Mouse (Mus musculus) right cerebral cortex, postnatal 36 days (tissue): ENCODE data around the gene Ap1m2.
"Not testable (repeated sequence)": the region's sequence is repeated elsewhere in the genome, so short reads cannot be mapped to it uniquely, and the experiment has no call there.

Experiments
- DNase-seq, 2 experiments: peaks; one replicate each; pipeline ENCODE4 v3.0.0; 2022; ENCODE audit warnings: low spot score in 2 of 2, mixed read lengths in 1 of 2

Gene Ap1m2

DNA sequence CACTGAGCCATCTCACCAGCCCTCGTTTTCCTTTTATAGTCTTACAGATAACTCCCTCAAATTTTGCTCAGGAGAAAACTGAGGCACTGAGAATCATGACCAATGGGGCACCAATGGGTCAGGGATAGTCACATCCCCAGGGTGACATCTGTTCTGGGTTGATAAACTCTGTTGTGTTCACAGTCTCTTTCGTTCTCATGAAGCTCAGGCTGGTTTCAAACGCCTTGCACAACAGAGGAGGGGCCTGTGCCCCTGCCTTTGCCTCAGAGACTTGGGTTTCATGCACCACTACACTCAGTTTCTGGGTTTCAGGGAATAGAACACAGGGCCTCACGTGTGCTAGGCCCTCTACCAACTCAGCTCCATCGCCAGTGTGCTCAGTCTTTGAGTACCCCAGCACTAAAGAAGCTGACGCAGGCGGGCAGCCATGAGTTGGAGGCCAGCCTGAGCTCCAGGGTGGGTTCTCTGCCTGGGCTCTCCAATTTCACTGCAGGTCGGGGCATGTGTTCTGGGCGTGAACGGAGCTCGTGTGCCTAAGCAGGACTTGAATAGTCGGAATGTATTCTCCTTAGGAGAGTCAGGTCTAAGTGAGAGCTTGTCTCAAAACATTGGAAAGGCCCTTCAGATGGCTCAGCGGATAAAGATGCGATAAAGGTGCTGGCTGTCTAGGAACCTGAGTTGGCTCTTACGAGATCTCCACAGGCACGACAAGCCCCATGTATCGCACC is 47.7 kb downstream of the Ap1m2 start:
- no peak for DNase-seq

DNA sequence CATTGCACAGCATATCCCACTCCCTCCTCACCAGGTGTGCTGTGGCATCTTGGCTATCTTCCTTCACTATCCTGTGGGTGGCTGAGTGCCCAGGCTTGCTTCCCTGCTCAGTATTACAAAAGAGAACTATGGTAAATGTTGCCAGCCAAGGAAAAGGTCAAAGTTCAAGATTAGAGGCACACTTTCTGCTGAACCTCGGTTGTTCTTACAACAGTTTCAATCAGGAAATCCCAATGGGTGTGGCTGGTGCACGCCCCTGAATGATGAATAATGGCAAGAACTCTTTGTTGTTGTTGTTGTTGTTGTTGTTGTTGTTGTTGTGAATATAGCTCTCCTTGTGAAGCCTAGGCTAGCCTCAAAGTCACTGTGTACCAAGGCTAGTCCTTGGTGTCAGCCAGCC is 50.3 kb downstream of the Ap1m2 start:
- DNase-seq: no peak

DNA sequence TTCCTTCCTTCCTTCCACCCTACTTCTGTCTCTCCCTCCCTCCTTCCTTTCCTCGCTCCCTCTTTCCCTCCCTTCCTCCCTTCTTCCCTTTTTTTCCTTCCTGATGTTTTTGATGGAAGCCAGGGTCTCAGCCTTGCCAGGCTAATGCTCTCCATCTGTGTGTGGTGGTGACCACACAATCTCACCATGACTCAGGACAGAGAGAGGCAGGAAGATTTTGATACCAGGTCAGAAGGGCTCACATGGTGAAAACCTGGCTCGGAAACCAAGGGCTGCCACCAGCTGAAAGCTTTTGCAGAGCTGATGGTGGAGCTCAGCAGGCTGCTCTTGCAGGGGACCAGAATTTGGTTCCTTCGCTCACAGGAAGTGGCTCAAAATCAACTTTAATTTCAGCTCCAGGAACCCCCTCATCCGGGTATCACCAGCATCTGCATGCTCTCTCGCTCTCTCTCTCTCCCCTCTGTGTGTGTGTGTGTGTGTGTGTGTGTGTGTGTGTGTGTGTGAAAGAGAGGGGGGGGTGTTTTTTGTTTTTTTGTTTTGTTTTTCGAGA is 51.6 kb downstream of the Ap1m2 start:
- DNase-seq: no peak

DNA sequence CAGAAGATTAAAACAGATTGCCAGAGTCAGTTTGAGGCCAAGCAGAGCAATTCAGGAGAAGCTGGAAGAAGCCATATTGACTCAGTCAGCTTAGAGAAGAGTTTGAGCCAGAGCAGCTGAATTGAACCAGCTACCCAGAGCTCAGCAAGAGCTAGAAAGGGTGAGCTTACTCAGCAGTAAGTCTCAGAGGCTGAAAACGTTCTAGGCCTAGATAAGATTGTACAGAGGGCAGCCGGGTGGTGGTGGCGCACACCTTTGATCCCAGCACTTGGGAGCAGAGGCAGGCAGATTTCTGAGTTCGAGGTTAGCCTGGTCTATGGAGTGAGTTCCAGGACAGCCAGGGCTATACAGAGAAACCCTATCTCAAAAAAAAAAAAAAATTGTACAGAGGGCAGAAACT is 55.8 kb downstream of the Ap1m2 start:
- DNase-seq: not testable (repeated sequence)

DNA sequence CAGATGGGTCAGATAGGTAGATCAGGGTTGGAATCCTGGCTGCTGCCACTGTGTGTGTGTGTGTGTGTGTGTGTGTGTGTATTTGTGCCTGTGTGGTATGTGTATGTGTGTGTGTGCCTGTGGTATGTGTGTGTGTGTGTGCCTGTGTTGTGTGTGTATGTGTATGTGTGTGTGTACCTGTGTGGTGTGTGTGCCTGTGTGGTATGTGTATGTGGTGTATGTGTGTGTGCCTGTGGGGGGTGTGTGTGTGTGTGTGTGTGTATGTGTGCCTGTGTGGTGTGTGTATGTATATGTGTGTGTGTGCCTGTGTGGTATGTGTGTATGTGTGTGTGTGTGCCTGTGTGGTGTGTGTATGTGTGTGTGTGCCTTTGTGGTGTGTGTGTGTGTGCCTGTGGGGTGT is 57.4 kb downstream of the Ap1m2 start:
- no peak for DNase-seq

DNA sequence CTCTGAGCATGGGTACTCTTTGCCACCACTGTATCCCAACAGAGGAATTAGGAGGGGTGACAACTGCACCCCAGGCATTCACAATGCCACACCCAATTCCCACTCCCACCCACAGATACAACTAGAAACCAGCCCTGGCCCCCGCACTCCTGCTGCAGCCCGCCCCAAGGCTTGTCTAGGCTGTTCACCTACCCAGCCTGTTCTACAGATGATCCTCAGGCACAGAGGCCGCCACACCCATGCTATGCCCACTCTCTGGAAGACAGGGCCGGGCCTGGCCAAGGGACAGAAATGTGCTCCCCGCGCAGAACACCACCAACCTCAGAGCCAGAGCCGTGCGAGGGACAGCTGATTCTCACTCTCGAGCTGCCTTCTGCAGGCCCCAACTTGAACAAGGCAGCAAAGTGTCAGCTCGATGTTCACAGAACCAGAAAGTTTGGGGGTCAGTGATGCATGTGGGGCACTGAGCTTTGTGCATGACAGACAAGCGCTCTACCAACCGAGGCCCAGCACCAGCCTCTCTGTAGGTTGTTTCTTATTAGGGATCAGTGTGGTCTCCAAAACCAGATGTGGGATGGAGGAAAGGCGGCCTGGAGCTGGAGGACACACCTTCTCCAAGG is 60.9 kb downstream of the Ap1m2 start:
- DNase-seq: no peak

DNA sequence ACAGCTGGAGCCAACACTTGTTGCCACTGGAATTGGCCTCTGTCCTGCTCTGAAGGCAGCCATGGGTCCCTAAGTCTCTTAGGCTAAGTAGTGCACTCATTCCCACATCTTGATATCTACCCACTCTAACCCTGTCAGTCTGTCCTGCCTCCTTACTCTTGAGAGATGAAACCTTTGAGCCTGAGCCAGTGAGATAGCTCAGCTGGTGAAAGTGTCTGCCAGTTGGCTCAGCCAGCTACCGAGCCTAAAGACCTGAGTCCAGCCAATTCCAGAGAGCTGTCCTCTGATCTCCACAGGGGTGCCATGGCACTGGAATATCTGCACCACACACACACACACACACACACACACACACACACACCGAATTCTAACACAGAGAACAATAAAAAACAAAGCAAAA is 61.6 kb downstream of the Ap1m2 start:
- DNase-seq: no peak

DNA sequence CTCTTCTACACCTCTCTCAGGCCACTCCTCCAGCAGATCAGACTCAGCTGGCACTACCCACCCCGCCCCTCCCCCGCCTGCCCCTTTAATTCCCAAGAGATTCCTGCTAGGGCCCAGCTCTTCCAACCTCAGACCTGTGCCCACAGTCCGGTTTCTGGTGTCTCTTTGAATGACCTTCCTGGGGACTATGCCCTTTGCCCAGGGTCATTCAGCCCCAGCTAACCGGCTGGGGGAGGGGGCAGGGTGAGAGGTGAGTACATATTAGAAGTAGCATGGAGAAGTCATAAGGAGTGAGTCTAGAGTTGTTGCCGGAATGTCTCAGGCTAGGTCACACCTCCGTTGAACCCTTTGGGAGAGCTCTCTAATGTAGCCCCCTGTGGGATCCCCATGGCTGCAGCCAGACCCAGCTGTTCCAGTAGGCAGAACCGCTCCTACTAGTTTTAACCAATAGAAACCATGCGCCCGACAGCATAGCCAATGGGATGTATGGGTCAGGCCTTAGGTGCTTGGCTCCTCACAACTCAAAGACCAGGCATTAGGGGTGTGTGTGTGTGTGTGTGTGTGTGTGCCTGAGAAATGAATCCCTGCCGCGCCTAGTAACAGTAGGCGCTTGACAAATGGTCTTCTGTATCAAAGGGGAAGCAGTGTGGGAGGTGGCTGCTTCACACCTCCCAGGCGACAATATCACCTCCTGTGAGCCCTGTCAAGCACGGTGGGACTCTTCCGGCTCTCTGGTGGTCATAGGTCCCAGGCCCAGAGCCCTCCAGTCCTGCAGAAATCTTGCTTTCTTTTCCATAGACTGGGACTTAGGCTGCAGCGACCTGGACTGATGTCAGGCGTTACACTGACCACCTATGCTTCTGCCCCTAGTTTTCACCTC is 62.3 kb downstream of the Ap1m2 start:
- DNase-seq: no peak

DNA sequence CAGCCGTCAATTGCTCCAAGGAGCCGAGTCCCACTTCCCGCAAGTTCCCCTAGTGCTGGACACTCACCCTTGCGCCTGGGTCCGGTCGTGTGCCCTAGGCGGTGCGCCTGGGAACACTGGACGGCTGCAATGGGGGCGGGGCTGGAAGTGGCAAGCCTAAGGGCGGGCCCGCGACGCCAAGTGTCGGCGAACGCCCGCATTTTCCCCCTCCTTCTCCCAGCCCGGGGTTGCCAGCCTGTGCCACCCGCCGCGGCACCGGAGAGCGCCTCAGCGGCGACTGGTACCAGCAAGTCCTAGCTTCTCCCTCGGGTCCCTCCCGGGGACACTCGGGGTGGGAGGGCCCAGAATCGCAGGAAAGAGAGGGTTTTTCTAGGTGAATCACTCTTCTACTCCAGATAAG is 63.8 kb downstream of the Ap1m2 start, which contains the start of gene S1pr5:
S1pr5 (minus strand) TSS at position 118 of the 400 bp plus-strand sequence.
- no peak for DNase-seq

DNA sequence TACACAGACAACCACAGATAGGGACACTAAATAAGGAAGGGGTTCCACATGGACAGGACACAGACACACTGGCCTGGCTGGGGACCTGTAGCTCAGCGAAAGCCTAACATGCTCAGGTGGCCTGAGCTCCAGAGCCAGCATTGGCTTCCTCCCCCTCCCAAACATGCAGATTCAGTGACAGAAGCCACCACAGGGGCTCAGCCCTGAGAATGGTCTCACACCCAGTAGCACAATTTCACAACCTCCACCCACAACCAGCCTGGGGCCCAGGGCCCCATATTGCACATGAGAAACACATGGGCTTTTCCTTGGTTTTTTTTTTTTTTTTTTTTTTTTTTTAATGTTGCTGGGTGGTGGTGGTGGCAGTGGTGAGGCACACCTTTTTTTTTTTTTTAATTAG is 65.8 kb downstream of the Ap1m2 start:
- no peak for DNase-seq

DNA sequence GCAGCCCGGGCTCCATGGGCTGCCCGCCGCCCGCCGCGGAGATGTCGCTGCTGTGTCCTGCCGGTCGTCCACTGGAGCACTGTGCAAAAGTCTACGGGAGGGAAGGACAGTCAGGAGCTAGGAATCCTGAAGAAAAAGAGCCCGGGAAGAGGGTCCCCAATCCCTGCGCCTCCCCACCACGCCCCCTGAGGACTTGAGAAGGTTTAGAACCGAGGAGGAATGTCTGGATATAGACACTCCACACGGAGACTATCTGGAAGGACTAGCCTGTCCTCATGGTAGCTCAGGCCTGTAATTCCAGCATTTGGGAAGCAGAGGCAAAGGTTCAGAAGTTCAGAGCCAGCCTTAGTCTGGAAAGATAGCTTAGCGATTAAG is 67.0 kb downstream of the Ap1m2 start:
- DNase-seq: no peak

DNA sequence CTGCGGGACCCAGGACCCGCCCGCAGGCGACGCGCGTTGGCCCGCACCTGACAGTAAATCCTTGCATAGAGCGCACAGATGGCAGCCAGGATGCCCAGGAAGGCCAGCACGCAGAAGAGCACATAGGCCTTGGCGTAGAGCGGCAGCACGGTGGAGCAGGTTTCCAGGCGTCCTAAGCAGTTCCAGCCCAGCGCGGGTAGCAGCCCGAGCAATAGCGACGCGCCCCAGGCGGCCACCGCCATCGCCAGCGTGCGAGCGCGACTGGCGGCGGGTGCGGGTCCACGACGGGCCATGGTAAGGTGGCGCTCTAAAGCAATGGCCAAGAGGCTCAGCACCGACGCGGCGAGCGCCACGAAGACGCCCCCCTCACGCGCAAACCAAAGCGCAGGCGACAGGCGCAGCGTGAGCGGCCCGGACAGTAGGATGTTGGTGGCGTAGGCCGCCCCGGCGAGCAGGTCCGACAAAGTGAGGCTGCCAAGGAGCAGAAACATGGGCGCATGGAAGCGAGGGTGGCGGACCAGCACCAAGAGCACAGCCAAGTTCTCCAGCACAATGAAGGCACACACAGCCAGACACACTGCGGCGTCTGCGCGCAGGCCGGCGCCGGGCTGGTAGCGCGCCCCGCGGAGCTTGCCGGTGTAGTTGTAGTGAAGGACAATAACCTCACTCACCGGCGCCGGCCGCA is 67.6 kb downstream of the Ap1m2 start:
- DNase-seq: no peak
